Mouse (Mus musculus): ENCODE measurements around the gene Rab11fip3. TPM values are rescaled to one million over a fixed set of nuclear protein-coding genes. Genes with fewer than 3 reads are reported as not detected.
"Not testable (repeated sequence)": the region's sequence is repeated elsewhere in the genome, so short reads cannot be mapped to it uniquely, and the experiment has no call there.

The Rab11fip3 gene
- total RNA-seq, 2 experiments from 2014 or later = 76.3 to 92.0 TPM

GRCm38 (mm10) chr17:26045285-26045684, 24.1 kb downstream of the Rab11fip3 start:
- H3K4me3 ChIP-seq = no peak overlapping the region
- H3K27ac ChIP-seq = peak overlapping the region; percentile 63
- no peak for TF ChIP-seq CTCF (IDR thresholded peaks at IDR 0.05)
- intact Hi-C loops (cut with DNase I) = no loop called here
- DNase-seq = no peak

GRCm38 (mm10) chr17:26043249-26043636, 26.1 kb downstream of the Rab11fip3 start:
- peak overlapping the region; percentile 77 for H3K27ac ChIP-seq
- DNase-seq = peak; percentile 72
- intact Hi-C loops (cut with DNase I) = no loop called here
- no peak for TF ChIP-seq CTCF (IDR thresholded peaks at IDR 0.05)
- H3K4me3 ChIP-seq = peak overlapping the region; percentile 23

GRCm38 (mm10) chr17:26042599-26043248, 26.6 kb downstream of the Rab11fip3 start:
- intact Hi-C loops (cut with DNase I) = no loop called here
- peak overlapping the region; percentile 77 for H3K27ac ChIP-seq
- no peak for DNase-seq

GRCm38 (mm10) chr17:26041111-26041802, 28.1 kb downstream of the Rab11fip3 start:
- Histone ChIP-seq H3K4me3 (peak overlapping the region; percentile 0; the same call in 1 of the 2 replicates), H3K27ac (peak overlapping the region; percentile 75)
- peak; percentile 73 for DNase-seq
- intact Hi-C loops (cut with DNase I) = loop anchor here (2.0 kb wide), 1 partner anchor 50 kb away; the partner anchor contains the start of gene Decr2
- peak; percentile 77 for TF ChIP-seq CTCF (IDR thresholded peaks at IDR 0.05)

More at GRCm38 (mm10) chr17:26042599-26043248, 26.6 kb downstream of the Rab11fip3 start:
- peak overlapping the region; percentile 23 for H3K4me3 ChIP-seq
- TF ChIP-seq CTCF (IDR thresholded peaks at IDR 0.05) = no peak

- H3K27ac ChIP-seq = peak overlapping the region; percentile 56
- peak; percentile 56 for DNase-seq
- not testable (repeated sequence) for H3K4me3 ChIP-seq
- intact Hi-C loops (cut with DNase I) = loop anchor here (2.0 kb wide), 1 partner anchor 50 kb away; the partner anchor contains the start of gene Decr2
These were observed 28.6 kb downstream of the Rab11fip3 start for GRCm38 (mm10) chr17:26040711-26041110.

- intact Hi-C loops (cut with DNase I) = no loop called here
- no peak for DNase-seq
- TF ChIP-seq CTCF (IDR thresholded peaks at IDR 0.05) = no peak
- H3K27ac ChIP-seq = peak overlapping the region; percentile 76
- H3K4me3 ChIP-seq = no peak overlapping the region
These were observed 37.3 kb downstream of the Rab11fip3 start for GRCm38 (mm10) chr17:26032037-26032436.

GRCm38 (mm10) chr17:26031583-26031982, 37.8 kb downstream of the Rab11fip3 start:
- Histone ChIP-seq H3K4me3 (no peak overlapping the region), H3K27ac (peak overlapping the region; percentile 76)
- peak; percentile 51 for DNase-seq
- intact Hi-C loops (cut with DNase I) = no loop called here
- TF ChIP-seq CTCF (IDR thresholded peaks at IDR 0.05) = no peak

- H3K4me3 ChIP-seq = no peak overlapping the region
- H3K27ac ChIP-seq = peak overlapping the region; percentile 61; the same call in 1 of the 2 replicates
- intact Hi-C loops (cut with DNase I) = no loop called here
- TF ChIP-seq CTCF (IDR thresholded peaks at IDR 0.05) = no peak
- DNase-seq = no peak
These were observed 41.1 kb downstream of the Rab11fip3 start for GRCm38 (mm10) chr17:26028261-26028660.

GRCm38 (mm10) chr17:26024674-26025073, 44.7 kb downstream of the Rab11fip3 start:
- intact Hi-C loops (cut with DNase I) = no loop called here
- no peak overlapping the region for H3K4me3 ChIP-seq
- DNase-seq = no peak
- no peak for TF ChIP-seq CTCF (IDR thresholded peaks at IDR 0.05)
- no peak overlapping the region for H3K27ac ChIP-seq

- Histone ChIP-seq H3K4me3 (no peak overlapping the region), H3K27ac (no peak overlapping the region)
- no peak for DNase-seq
- intact Hi-C loops (cut with DNase I) = no loop called here
- TF ChIP-seq CTCF (IDR thresholded peaks at IDR 0.05) = no peak
These were observed 45.4 kb downstream of the Rab11fip3 start for GRCm38 (mm10) chr17:26023966-26024365.

GRCm38 (mm10) chr17:26023181-26023580, 46.2 kb downstream of the Rab11fip3 start:
- Histone ChIP-seq H3K4me3 (no peak overlapping the region), H3K27ac (no peak overlapping the region)
- no peak for TF ChIP-seq CTCF (IDR thresholded peaks at IDR 0.05)
- intact Hi-C loops (cut with DNase I) = no loop called here
- no peak for DNase-seq

- peak overlapping the region; percentile 61 for H3K27ac ChIP-seq
- no peak for DNase-seq
These were observed 47.5 kb downstream of the Rab11fip3 start for GRCm38 (mm10) chr17:26021728-26022341.

GRCm38 (mm10) chr17:26020848-26021347, 48.5 kb downstream of the Rab11fip3 start:
- no peak for DNase-seq
- Histone ChIP-seq H3K27ac (peak overlapping the region; percentile 46; the same call in 1 of the 2 replicates), H3K4me3 (no peak overlapping the region)
- no peak for TF ChIP-seq CTCF (IDR thresholded peaks at IDR 0.05)
- intact Hi-C loops (cut with DNase I) = no loop called here

More at GRCm38 (mm10) chr17:26021728-26022341, 47.5 kb downstream of the Rab11fip3 start:
- intact Hi-C loops (cut with DNase I) = no loop called here
- no peak for TF ChIP-seq CTCF (IDR thresholded peaks at IDR 0.05)
- no peak overlapping the region for H3K4me3 ChIP-seq
